ENCODE assay signal across 24 mouse cellular contexts in genomic region chr9:57064164-57064563, GRCm38 (mm10). TPM values are rescaled to one million over a fixed set of nuclear protein-coding genes. Genes with fewer than 3 reads are reported as not detected.
DNase-seq lines count a peak whose midpoint lies in the region; ATAC-seq and TF ChIP-seq lines count a peak whose summit lies in the region.
"Had no signal": no experiment of that assay in that cellular context is flagged by ENCODE, and none has a peak within 500 bp of the region (broad histone marks: within the 10 kb centered on the region; RNA-seq: fewer than 3 reads in every experiment).

No protein-coding gene starts in this region.

- H3K9me3 ChIP-seq in liver, embryonic 11.5 days (ENCODE audit: control insufficient read depth, low read length), result no peaks in the 10 kb centered on the region
- no peaks in the 10 kb centered on the region for H3K9me3 ChIP-seq in liver, embryonic 16.5 days (replicated peaks; ENCODE audit: control insufficient read depth, low read length)
- H3K9me3 ChIP-seq: forebrain, embryonic 13.5 days; hindbrain, embryonic 10.5 days; midbrain, embryonic 13.5 days; neural tube, embryonic 13.5 days had no signal

- 63% methylated on average over 2 of the region's 2 CpGs for WGBS in kidney, adult 2 months
- 84% methylated on average over 2 of the region's 2 CpGs for WGBS in liver, embryonic 11.5 days
- WGBS in liver, embryonic 16.5 days (ENCODE audit: insufficient replicate concordance), result 61% methylated on average over 2 of the region's 2 CpGs

- H3K4me1 ChIP-seq in kidney, adult 2 months (ENCODE audit: control insufficient read depth, insufficient read depth, low read length), result peaks cover 6% of the 10 kb centered on the region
- H3K4me1 ChIP-seq in liver, embryonic 11.5 days (replicated peaks; ENCODE audit: control insufficient read depth, insufficient read depth, low read length), result no peaks in the 10 kb centered on the region
- peaks cover 4% of the 10 kb centered on the region for H3K4me1 ChIP-seq in liver, embryonic 16.5 days (ENCODE audit: control insufficient read depth, low read depth, low read length)
- H3K4me1 ChIP-seq: forebrain, embryonic 13.5 days; hindbrain, embryonic 10.5 days; midbrain, embryonic 13.5 days; neural tube, embryonic 13.5 days had no signal

- no peaks in the 10 kb centered on the region; the same call in 1 of the 2 replicates for H3K36me3 ChIP-seq in kidney, adult 2 months (ENCODE audit: control insufficient read depth, insufficient read depth, low read length)
- peaks cover 12% of the 10 kb centered on the region for H3K36me3 ChIP-seq in liver, embryonic 11.5 days (ENCODE audit: control insufficient read depth, insufficient read depth, low read length)
- H3K36me3 ChIP-seq in liver, embryonic 16.5 days (ENCODE audit: control insufficient read depth, insufficient read depth), result no peaks in the 10 kb centered on the region

- H3K4me2 ChIP-seq in liver, embryonic 11.5 days, result no peak overlapping the region
- no peak overlapping the region for H3K4me2 ChIP-seq in liver, embryonic 16.5 days (ENCODE audit: low read depth, low read length)
- H3K4me2 ChIP-seq: forebrain, embryonic 13.5 days; midbrain, embryonic 13.5 days; neural tube, embryonic 13.5 days had no signal

- no peak overlapping the region for H3K4me3 ChIP-seq in kidney, adult 2 months (ENCODE audit: insufficient read depth, low read depth, low read length)
- H3K4me3 ChIP-seq in liver, embryonic 11.5 days (ENCODE audit: low read depth, low read length), result no peak overlapping the region
- no peak overlapping the region for H3K4me3 ChIP-seq in liver, embryonic 16.5 days (ENCODE audit: low read depth, low read length)
- H3K4me3 ChIP-seq: forebrain, embryonic 13.5 days; hindbrain, embryonic 10.5 days; midbrain, embryonic 13.5 days; neural tube, embryonic 13.5 days had no signal

- peak; percentile 68 for DNase-seq in kidney, adult 2 months
- DNase-seq in kidney, postnatal 10 days, result no peak
- peak; percentile 16 for DNase-seq in liver
- no peak for DNase-seq in liver, embryonic 11.5 days (ENCODE audit: low spot score)
- DNase-seq in layer of hippocampus, postnatal 25 days (ENCODE audit: extremely low spot score in 1 of 2, low spot score in 1 of 2), result no peak
- DNase-seq in gastrocnemius, postnatal 36 days, result no peak
- DNase-seq: adrenal gland, adult 8-10 months; cerebellum, adult 9-10 months; cerebellum, postnatal 36 days; gastrocnemius, postnatal 10 days; heart, postnatal 14 days; lung, adult 18-20 months; lung, postnatal 10 days; thymus, adult 2 months; thymus, postnatal 4 days had no signal

- TF ChIP-seq POLR2A in kidney, adult 2 months (IDR thresholded peaks at IDR 0.05; ENCODE audit: low read depth, low read length), result no peak

- no peak overlapping the region for H3K27ac ChIP-seq in kidney, adult 2 months (ENCODE audit: insufficient read depth, low read depth, low read length)
- H3K27ac ChIP-seq in liver, embryonic 11.5 days (ENCODE audit: low read depth, low read length), result no peak overlapping the region
- H3K27ac ChIP-seq in liver, embryonic 16.5 days (ENCODE audit: low read length), result peak overlapping the region; percentile 54; the same call in 1 of the 2 replicates
- H3K27ac ChIP-seq: forebrain, embryonic 13.5 days; hindbrain, embryonic 10.5 days; macrophage; midbrain, embryonic 13.5 days; neural tube, embryonic 13.5 days had no signal

- no peaks in the 10 kb centered on the region for H3K27me3 ChIP-seq in kidney, adult 2 months (replicated peaks; ENCODE audit: control insufficient read depth, insufficient read depth, low read length)
- no peaks in the 10 kb centered on the region for H3K27me3 ChIP-seq in liver, embryonic 11.5 days (replicated peaks; ENCODE audit: control insufficient read depth, insufficient read depth, low read length)
- no peaks in the 10 kb centered on the region for H3K27me3 ChIP-seq in liver, embryonic 16.5 days (ENCODE audit: control insufficient read depth, insufficient read depth, low read depth, low read length)
- H3K27me3 ChIP-seq: CH12.LX; forebrain, embryonic 13.5 days; midbrain, embryonic 13.5 days; neural tube, embryonic 13.5 days had no signal

- ATAC-seq in liver, embryonic 11.5 days (replicated peaks; ENCODE audit: low FRiP score), result no peak; the same call in 1 of the 2 replicates
- peak; percentile 81 for ATAC-seq in liver, embryonic 16.5 days (ENCODE audit: low read depth)
- ATAC-seq: activated CD4-positive, CD25-positive, alpha-beta regulatory T cell, adult 4 months; forebrain, embryonic 13.5 days; hindbrain, embryonic 16.5 days; midbrain, embryonic 13.5 days had no signal

- intact Hi-C loops in gastrocnemius, postnatal 36 days (cut with DNase I), result no loop called here

- H3K9ac ChIP-seq in liver, embryonic 11.5 days (ENCODE audit: low read depth, low read length), result no peak overlapping the region
- no peak overlapping the region for H3K9ac ChIP-seq in liver, embryonic 16.5 days (ENCODE audit: low read depth, low read length)
- H3K9ac ChIP-seq: forebrain, embryonic 13.5 days; midbrain, embryonic 13.5 days; neural tube, embryonic 13.5 days had no signal

- TF ChIP-seq CTCF in kidney, adult 2 months (conservative IDR thresholded peaks at IDR 0.05; ENCODE audit: insufficient read depth, insufficient read length, low read depth, low read length), result no peak

RNA-seq across cellular contexts. Expression of gene Sin3a, which starts 7.7 kb away (rescaled TPM):
- 58.6 and 70.1 TPM in 2 replicates for polyA plus RNA-seq in kidney, adult 2 months (2012; rRNA removed)
- polyA plus RNA-seq in liver, embryonic 11.5 days (2014; fragmentation: Nextera tagmentation; extraction: Ambion mirVana), result 37.1 and 37.8 TPM in 2 replicates
- 13.4 and 14.5 TPM in 2 replicates for polyA plus RNA-seq in liver, embryonic 16.5 days (2015; fragmentation: Nextera tagmentation; extraction: Ambion mirVana)
- total RNA-seq in layer of hippocampus, postnatal 25 days (2021), result 10 to 100 TPM; 32.5 to 38.8 TPM
- 10 to 100 TPM; 14.3 to 21.3 TPM for total RNA-seq in gastrocnemius, postnatal 36 days (2021)

Comparison
In these comparisons a context has a peak if more than half of its experiments do, and no peak if none do; other contexts are left out.
1. DNase-seq: peak in kidney, adult 2 months (single experiment) and liver (single experiment); none in kidney, postnatal 10 days (single experiment), liver, embryonic 11.5 days (single experiment), layer of hippocampus, postnatal 25 days (0 of 2) and gastrocnemius, postnatal 36 days (0 of 2).